Mouse (Mus musculus) MEL (cell line): ENCODE measurements around the gene Apopt1. TPM values are rescaled to one million over a fixed set of nuclear protein-coding genes. Genes with fewer than 3 reads are reported as not detected.

Experiments used
- DNase-seq: peaks from one replicate; pipeline ENCODE4 v3.0.0; 2011; ENCODE audit warnings: low read depth, low spot score
- H3K27ac ChIP-seq: 2 replicates; pipeline ENCODE4 v1.5.1; 2012; ENCODE audit warnings: low read depth, mild to moderate bottlenecking, control low read depth, low read length, moderate library complexity; ENCODE audit not compliant: control insufficient read depth
- H3K27me3 ChIP-seq, 2 experiments: fragments of 150-350 bp in 1 of 2; sonication (generic) in 1 of 2; 2 replicates each; pipeline ENCODE4 v1.6.1; 2012; ENCODE audit warnings: low read length in 2 of 2, mild to moderate bottlenecking in 2 of 2, improper control_type of control experiment in 1 of 2, moderate library complexity in 1 of 2; ENCODE audit not compliant: insufficient read depth in 2 of 2, control insufficient read depth in 1 of 2
- H3K36me3 ChIP-seq, 2 experiments: 2 replicates each; pipeline ENCODE4 v1.6.1; 2012 to 2014; ENCODE audit warnings: low read length in 2 of 2, improper control_type of control experiment in 1 of 2, inconsistent platforms in 1 of 2, mild to moderate bottlenecking in 1 of 2; ENCODE audit not compliant: insufficient read depth in 2 of 2, control insufficient read depth in 1 of 2
- H3K4me1 ChIP-seq, 2 experiments: fragments of 150-350 bp in 1 of 2; sonication (generic) in 1 of 2; 2 replicates each; pipeline ENCODE4 v1.6.1; 2012; ENCODE audit warnings: low read length in 2 of 2, improper control_type of control experiment in 1 of 2, mild to moderate bottlenecking in 1 of 2; ENCODE audit not compliant: insufficient read depth in 2 of 2, control insufficient read depth in 1 of 2
- H3K4me3 ChIP-seq, 2 experiments: fragments of 150-350 bp in 1 of 2; sonication (generic) in 1 of 2; 2 replicates each; pipeline ENCODE4 v1.5.1; 2012; ENCODE audit warnings: low read depth in 2 of 2, low read length in 2 of 2, mild to moderate bottlenecking in 2 of 2, moderate library complexity in 2 of 2, control low read depth in 1 of 2, improper control_type of control experiment in 1 of 2; ENCODE audit not compliant: control insufficient read depth in 1 of 2, insufficient read depth in 1 of 2
- H3K79me2 ChIP-seq: 2 replicates; pipeline ENCODE4 v1.6.1; 2012; ENCODE audit warnings: mild to moderate bottlenecking, low read length, moderate library complexity; ENCODE audit not compliant: control insufficient read depth, poor library complexity, insufficient read depth
- H3K9ac ChIP-seq: 2 replicates; pipeline ENCODE4 v1.6.1; 2012; ENCODE audit warnings: low read depth, mild to moderate bottlenecking, control low read depth, low read length, moderate library complexity; ENCODE audit not compliant: control insufficient read depth, poor library complexity, severe bottlenecking
- H3K9me3 ChIP-seq: fragments of 150-350 bp; sonication (generic); replicated peaks from 2 replicates; pipeline ENCODE4 v1.6.1; 2012; ENCODE audit warnings: mild to moderate bottlenecking, low read length, improper control_type of control experiment, moderate library complexity; ENCODE audit not compliant: insufficient read depth
- E2F4 ChIP-seq: IDR thresholded peaks from 2 replicates; pipeline ENCODE4 v1.6.1; 2011; ENCODE audit warnings: low read depth, low read length, improper control_type of control experiment, borderline replicate concordance
- EP300 ChIP-seq, 2 experiments: IDR thresholded peaks; 2 replicates each; pipeline ENCODE4 v1.6.1; 2011; ENCODE audit warnings: improper control_type of control experiment in 2 of 2, low read length in 2 of 2, low read depth in 1 of 2, mild to moderate bottlenecking in 1 of 2
- HCFC1 ChIP-seq: IDR thresholded peaks from 2 replicates; pipeline ENCODE4 v1.6.1; 2012; ENCODE audit warnings: low read depth, mild to moderate bottlenecking, inconsistent platforms, low read length, improper control_type of control experiment, moderate library complexity
- KAT2A ChIP-seq: conservative IDR thresholded peaks from 2 replicates; pipeline ENCODE4 v1.6.1; 2012; ENCODE audit warnings: low read depth, low read length, improper control_type of control experiment, inconsistent platforms
- MAX ChIP-seq: IDR thresholded peaks from 2 replicates; pipeline ENCODE4 v1.6.1; 2011; ENCODE audit warnings: low read length, improper control_type of control experiment
- MYC ChIP-seq: IDR thresholded peaks from 2 replicates; pipeline ENCODE4 v1.6.1; 2011; ENCODE audit warnings: low read depth, mild to moderate bottlenecking, low read length, improper control_type of control experiment, moderate library complexity
- NELFE ChIP-seq: IDR thresholded peaks from 2 replicates; pipeline ENCODE4 v1.6.1; 2011; ENCODE audit warnings: low read depth, low read length, improper control_type of control experiment
- POLR2A ChIP-seq, 2 experiments: IDR thresholded peaks; 2 replicates each; pipeline ENCODE4 v1.6.1; 2011 to 2012; ENCODE audit warnings: low read length in 2 of 2, mild to moderate bottlenecking in 2 of 2, control low read depth in 1 of 2, improper control_type of control experiment in 1 of 2, low read depth in 1 of 2, moderate library complexity in 1 of 2; ENCODE audit not compliant: control insufficient read depth in 1 of 2, insufficient read depth in 1 of 2, poor library complexity in 1 of 2
- POLR2AphosphoS2 ChIP-seq: IDR thresholded peaks from 2 replicates; pipeline ENCODE4 v1.6.1; 2011; ENCODE audit warnings: low read length, improper control_type of control experiment
- USF1 ChIP-seq: IDR thresholded peaks from 2 replicates; pipeline ENCODE4 v1.6.1; 2014; ENCODE audit warnings: low read depth, mild to moderate bottlenecking, inconsistent platforms, low read length, improper control_type of control experiment, moderate library complexity
- USF2 ChIP-seq, 2 experiments: IDR thresholded peaks; 2 replicates each; pipeline ENCODE4 v1.6.1; 2011 to 2012; ENCODE audit warnings: improper control_type of control experiment in 2 of 2, low read length in 2 of 2, borderline replicate concordance in 1 of 2, inconsistent platforms in 1 of 2, low read depth in 1 of 2, mild to moderate bottlenecking in 1 of 2; ENCODE audit not compliant: insufficient read depth in 1 of 2
- ZMIZ1 ChIP-seq: IDR thresholded peaks from 2 replicates; pipeline ENCODE4 v1.6.1; 2012; ENCODE audit warnings: low read depth, mild to moderate bottlenecking, inconsistent platforms, low read length, improper control_type of control experiment, moderate library complexity
- polyA plus RNA-seq, 2 experiments: library from polyadenylated mRNA; stranded (reverse) in 1 of 2; unstranded in 1 of 2; fragments of >175 nt in 1 of 2; fragments of >200 nt in 1 of 2; gene quantifications; 2 replicates each; pipeline versions ENCODE4 v1.2.1 to v1.2.4; 2012; ENCODE audit warnings: low replicate concordance in 2 of 2, low read depth in 1 of 2; ENCODE audit not compliant: insufficient read length in 2 of 2, insufficient read depth in 1 of 2, missing spikeins in 1 of 2
- total RNA-seq: library from RNA; depleted of rRNA; stranded (reverse); fragments of 300-350 nt; gene quantifications from 2 replicates; pipeline ENCODE4 v1.2.3, GENCODE M21; 2012

Gene Apopt1
- total and polyA plus RNA-seq, 3 experiments, result 25.7 to 46.5 TPM; not detected in 1

- no peak for TF ChIP-seq KAT2A
- TF ChIP-seq ZMIZ1, result no peak
- TF ChIP-seq NELFE, result no peak
- no peak for TF ChIP-seq POLR2AphosphoS2
- TF ChIP-seq POLR2A (IDR thresholded peaks at IDR 0.05; ENCODE audit: control insufficient read depth in 1 of 2, insufficient read depth in 1 of 2, low read depth in 1 of 2, low read length in 2 of 2, poor library complexity in 1 of 2), result no peak
- no peak for TF ChIP-seq USF2 (IDR thresholded peaks at IDR 0.05; ENCODE audit: borderline replicate concordance in 1 of 2, insufficient read depth in 1 of 2, low read depth in 1 of 2, low read length in 2 of 2)
- TF ChIP-seq MYC, result no peak
- TF ChIP-seq EP300 (IDR thresholded peaks at IDR 0.05; ENCODE audit: low read depth in 1 of 2, low read length in 2 of 2), result no peak
These were observed 25.7 kb downstream of the Apopt1 start (continued) for GRCm38 (mm10) chr12:111738754-111739153.

- H3K36me3 ChIP-seq, result peaks cover 0 to 12% of the 10 kb centered on the region in 2 experiments; a peak in 2 of 4 replicates
- TF ChIP-seq USF2 (IDR thresholded peaks at IDR 0.05; ENCODE audit: borderline replicate concordance in 1 of 2, insufficient read depth in 1 of 2, low read depth in 1 of 2, low read length in 2 of 2) (no peak), E2F4 (no peak), POLR2A (IDR thresholded peaks at IDR 0.05; ENCODE audit: control insufficient read depth in 1 of 2, insufficient read depth in 1 of 2, low read depth in 1 of 2, low read length in 2 of 2, poor library complexity in 1 of 2) (no peak)
- H3K9ac ChIP-seq, result no peak overlapping the region
These were observed 28.3 kb downstream of the Apopt1 start for GRCm38 (mm10) chr12:111741338-111741737.

GRCm38 (mm10) chr12:111743419-111743818 lies 30.4 kb downstream of the Apopt1 start:
- no peak overlapping the region for H3K27ac ChIP-seq
- H3K9me3 ChIP-seq, result no peaks in the 10 kb centered on the region

More at GRCm38 (mm10) chr12:111741338-111741737, 28.3 kb downstream of the Apopt1 start:
- peaks cover 14 to 27% of the 10 kb centered on the region in 2 experiments for H3K4me1 ChIP-seq
- H3K4me3 ChIP-seq, result no peak overlapping the region
- no peak for DNase-seq
- H3K9me3 ChIP-seq, result no peaks in the 10 kb centered on the region
- H3K27me3 ChIP-seq, result no peaks in the 10 kb centered on the region
- no peak overlapping the region for H3K27ac ChIP-seq
- H3K79me2 ChIP-seq, result no peaks in the 10 kb centered on the region

More at GRCm38 (mm10) chr12:111743419-111743818, 30.4 kb downstream of the Apopt1 start:
- Histone ChIP-seq H3K9ac (no peak overlapping the region), H3K4me3 (no peak overlapping the region), H3K27me3 (no peaks in the 10 kb centered on the region), H3K4me1 (peaks cover 14 to 31% of the 10 kb centered on the region in 2 experiments), H3K36me3 (peaks cover 0 to 13% of the 10 kb centered on the region in 2 experiments; a peak in 2 of 4 replicates), H3K79me2 (no peaks in the 10 kb centered on the region)
- peak; percentile 48 for DNase-seq
- TF ChIP-seq USF2 (IDR thresholded peaks at IDR 0.05; ENCODE audit: borderline replicate concordance in 1 of 2, insufficient read depth in 1 of 2, low read depth in 1 of 2, low read length in 2 of 2) (peak; percentile 46 to 85; a peak in 2 of 4 replicates), HCFC1 (no peak), USF1 (peak; percentile 89), POLR2A (IDR thresholded peaks at IDR 0.05; ENCODE audit: control insufficient read depth in 1 of 2, insufficient read depth in 1 of 2, low read depth in 1 of 2, low read length in 2 of 2, poor library complexity in 1 of 2) (no peak), MAX (0 out of 2 replicates have a peak, but pooled peaks have one; percentile 28)
